Mouse (Mus musculus) stomach, embryonic 15.5 days (tissue): ENCODE measurements around the gene Ciz1. TPM values are rescaled to one million over a fixed set of nuclear protein-coding genes. Genes with fewer than 3 reads are reported as not detected.

Experiments
- ATAC-seq: fragments of 200-750 bp; cut with Nextera tagmentation; 2 replicates; pipeline ENCODE4 v1.8.0; 2017; ENCODE audit warnings: low read depth, moderate number of reproducible peaks, moderate TSS enrichment; ENCODE audit not compliant: insufficient read depth, low FRiP score
- H3K27ac ChIP-seq: fragments of 300-500 bp; sonication (generic); 2 replicates; pipeline ENCODE4 v1.5.1; 2015; ENCODE audit warnings: mild to moderate bottlenecking, inconsistent platforms
- H3K27me3 ChIP-seq: fragments of 300-500 bp; sonication (generic); replicated peaks from 2 replicates; pipeline ENCODE4 v1.6.1; 2015; ENCODE audit warnings: inconsistent platforms
- H3K36me3 ChIP-seq: fragments of 300-500 bp; sonication (generic); 2 replicates; pipeline ENCODE4 v1.6.1; 2015; ENCODE audit warnings: inconsistent platforms
- H3K4me1 ChIP-seq: fragments of 300-500 bp; sonication (generic); 2 replicates; pipeline ENCODE4 v1.6.1; 2015; ENCODE audit warnings: inconsistent platforms
- H3K4me2 ChIP-seq: fragments of 300-500 bp; sonication (generic); 2 replicates; pipeline ENCODE4 v1.6.1; 2015; ENCODE audit warnings: mild to moderate bottlenecking, inconsistent platforms
- H3K4me3 ChIP-seq: fragments of 300-500 bp; sonication (generic); replicated peaks from 2 replicates; pipeline ENCODE4 v1.5.1; 2015; ENCODE audit warnings: inconsistent platforms
- H3K9ac ChIP-seq: fragments of 300-500 bp; sonication (generic); 2 replicates; pipeline ENCODE4 v1.6.1; 2015; ENCODE audit warnings: inconsistent platforms
- H3K9me3 ChIP-seq: fragments of 300-500 bp; sonication (generic); 2 replicates; pipeline ENCODE4 v1.6.1; 2016; ENCODE audit warnings: inconsistent platforms
- WGBS: fragments of 180-500 bp; shearing (Covaris S2); methylation state at CpG from one replicate; pipeline ENCODE4 v1.1.7; 2015; 5-methylcytosine and 5-hydroxymethylcytosine counted together
- microRNA-seq: library from miRNA; unstranded; fragments of <30 nt; microRNA quantifications from one replicate; pipeline ENCODE4, GENCODE M21; 2016
- polyA plus RNA-seq: library from polyadenylated mRNA; unstranded; fragments of >200 nt; fragmentation: Nextera tagmentation; extraction: Ambion mirVana; gene quantifications from 2 replicates; pipeline ENCODE4 v1.2.1, GENCODE M21; 2015

Ciz1 gene
- polyA plus RNA-seq, 1 experiment from 2014 or later: 33.8 TPM

- Histone ChIP-seq H3K36me3 (peaks cover 15% of the 10 kb centered on the region; the same call in 1 of the 2 replicates), H3K9me3 (no peaks in the 10 kb centered on the region), H3K27me3 (no peaks in the 10 kb centered on the region), H3K4me2 (0 out of 2 replicates have a peak overlapping the region, but pooled peaks have one; percentile 2), H3K4me3 (no peak overlapping the region), H3K9ac (no peak overlapping the region), H3K4me1 (peaks cover 56% of the 10 kb centered on the region), H3K27ac (peak overlapping the region; percentile 93)
- 32% methylated on average over 3 of the region's 3 CpGs for WGBS
- ATAC-seq: no peak
Measured at GRCm38 (mm10) chr2:32424796-32425195, 72.7 kb downstream of the Ciz1 start.

- H3K4me2 ChIP-seq: no peak overlapping the region
- WGBS: 47% methylated on average over 5 of the region's 5 CpGs
Measured at GRCm38 (mm10) chr2:32425568-32425967, 73.4 kb downstream of the Ciz1 start.

GRCm38 (mm10) chr2:32426141-32426540 lies 74.0 kb downstream of the Ciz1 start:
- Histone ChIP-seq H3K9me3 (no peaks in the 10 kb centered on the region), H3K9ac (no peak overlapping the region), H3K36me3 (peaks cover 1% of the 10 kb centered on the region; the same call in 1 of the 2 replicates), H3K27ac (peak overlapping the region; percentile 62; the same call in 1 of the 2 replicates), H3K4me3 (no peak overlapping the region), H3K4me1 (peaks cover 66% of the 10 kb centered on the region), H3K27me3 (no peaks in the 10 kb centered on the region), H3K4me2 (no peak overlapping the region)
- WGBS: 90% methylated on average over 1 of the region's 1 CpGs
- no peak for ATAC-seq

More at GRCm38 (mm10) chr2:32425568-32425967, 73.4 kb downstream of the Ciz1 start:
- Histone ChIP-seq H3K9me3 (no peaks in the 10 kb centered on the region), H3K4me3 (no peak overlapping the region), H3K36me3 (peaks cover 7% of the 10 kb centered on the region; the same call in 1 of the 2 replicates), H3K9ac (no peak overlapping the region), H3K4me1 (peaks cover 64% of the 10 kb centered on the region), H3K27ac (peak overlapping the region; percentile 93; the same call in 1 of the 2 replicates), H3K27me3 (no peaks in the 10 kb centered on the region)
- no peak for ATAC-seq

- Histone ChIP-seq H3K4me2 (0 out of 2 replicates have a peak overlapping the region, but pooled peaks have one; percentile 40), H3K9me3 (no peaks in the 10 kb centered on the region), H3K27ac (peak overlapping the region; percentile 83), H3K27me3 (no peaks in the 10 kb centered on the region), H3K4me1 (peaks cover 62% of the 10 kb centered on the region), H3K9ac (no peak overlapping the region), H3K36me3 (no peaks in the 10 kb centered on the region), H3K4me3 (no peak overlapping the region)
- ATAC-seq: no peak
- 69% methylated on average over 5 of the region's 5 CpGs for WGBS
Measured at GRCm38 (mm10) chr2:32427720-32428119, 75.6 kb downstream of the Ciz1 start.

- WGBS: 40% methylated on average over 8 of the region's 8 CpGs
- peak overlapping the region; percentile 8; the same call in 1 of the 2 replicates for H3K4me3 ChIP-seq
Measured at GRCm38 (mm10) chr2:32428262-32428722, 76.2 kb downstream of the Ciz1 start.

GRCm38 (mm10) chr2:32429215-32429891 lies 77.2 kb downstream of the Ciz1 start:
- Histone ChIP-seq H3K9ac (no peak overlapping the region), H3K27me3 (no peaks in the 10 kb centered on the region), H3K4me3 (no peak overlapping the region), H3K9me3 (no peaks in the 10 kb centered on the region), H3K36me3 (no peaks in the 10 kb centered on the region), H3K4me2 (peak overlapping the region; percentile 40; the same call in 1 of the 2 replicates), H3K27ac (peak overlapping the region; percentile 83), H3K4me1 (peaks cover 47% of the 10 kb centered on the region)
- 69% methylated on average over 4 of the region's 4 CpGs for whole genome bisulfite sequencing
- no peak for ATAC-seq

More at GRCm38 (mm10) chr2:32428262-32428722, 76.2 kb downstream of the Ciz1 start:
- Histone ChIP-seq H3K36me3 (no peaks in the 10 kb centered on the region), H3K4me2 (peak overlapping the region; percentile 40), H3K9me3 (no peaks in the 10 kb centered on the region), H3K27me3 (no peaks in the 10 kb centered on the region), H3K9ac (no peak overlapping the region), H3K4me1 (peaks cover 57% of the 10 kb centered on the region), H3K27ac (peak overlapping the region; percentile 83)
- ATAC-seq: peak; percentile 76

Small RNA genes within 50 kb of the gene (microRNA-seq; reads per million reads assigned to microRNA genes)
- gene Gm23363 (0.77 reads per million), gene Mir199b (1,135 reads per million, percentile 75 among the genes with 10 or more reads in this experiment)

Other genes starting within 250 kb of the Ciz1 start
- 43.7 and 48.2 TPM in 2 replicates for gene Prrc2b, start 201.2 kb upstream of the Ciz1 start, polyA plus RNA-seq
- gene Pomt1, start 115.7 kb upstream of the Ciz1 start, polyA plus RNA-seq: 23.5 and 27.8 TPM in 2 replicates
- gene Uck1, start 92.2 kb upstream of the Ciz1 start, polyA plus RNA-seq: 59.6 and 65.4 TPM in 2 replicates
- gene Golga2, start 64.9 kb upstream of the Ciz1 start, polyA plus RNA-seq: 24.9 and 25.2 TPM in 2 replicates
- gene Swi5, start 64.3 kb upstream of the Ciz1 start, polyA plus RNA-seq: 418 and 429 TPM in 2 replicates
- gene Dnm1, start 1.0 kb downstream of the Ciz1 start, polyA plus RNA-seq: 12.1 and 12.8 TPM in 2 replicates
- 36.1 and 42.9 TPM in 2 replicates for gene 1110008P14Rik, start 29.6 kb downstream of the Ciz1 start, polyA plus RNA-seq
- 25.1 and 30.7 TPM in 2 replicates for gene Lcn2, start 35.9 kb downstream of the Ciz1 start, polyA plus RNA-seq
- gene Ptges2, start 43.6 kb downstream of the Ciz1 start, polyA plus RNA-seq: 28.5 and 31.4 TPM in 2 replicates
- gene Naif1, start 98.1 kb downstream of the Ciz1 start, polyA plus RNA-seq: 5.1 and 5.4 TPM in 2 replicates
- 17.6 and 17.9 TPM in 2 replicates for gene Slc25a25, start 99.1 kb downstream of the Ciz1 start, polyA plus RNA-seq
- gene Fam102a, start 183.0 kb downstream of the Ciz1 start, polyA plus RNA-seq: 11.2 and 13.0 TPM in 2 replicates
- gene Dpm2, start 218.5 kb downstream of the Ciz1 start, polyA plus RNA-seq: 109 and 112 TPM in 2 replicates
- 0.36 and 0.61 TPM in 2 replicates for gene Pip5kl1, start 222.5 kb downstream of the Ciz1 start, polyA plus RNA-seq
- gene 9430097D07Rik, start 223.4 kb downstream of the Ciz1 start, polyA plus RNA-seq: 0.09 and 0.12 TPM in 2 replicates
- gene St6galnac4, start 234.8 kb downstream of the Ciz1 start, polyA plus RNA-seq: 18.3 and 20.3 TPM in 2 replicates
- gene St6galnac6, start 247.4 kb downstream of the Ciz1 start, polyA plus RNA-seq: 17.4 and 19.7 TPM in 2 replicates